Mouse (Mus musculus): ENCODE measurements around the gene Cdc34.

- TF ChIP-seq CTCF (IDR thresholded peaks at IDR 0.05; ENCODE audit: low read depth, low read length), result no peak
- TF ChIP-seq POLR2A (IDR thresholded peaks at IDR 0.05; ENCODE audit: borderline replicate concordance, low read depth, low read length), result no peak
Measured at GRCm38 (mm10) chr10:79691986-79692548, 10.1 kb downstream of the Cdc34 start.

All from bone marrow macrophage, adult 2 months (primary cell).